Mouse (Mus musculus): ENCODE measurements around the gene Arhgef12. TPM values are rescaled to one million over a fixed set of nuclear protein-coding genes. Genes with fewer than 3 reads are reported as not detected.

Gene Arhgef12
- total and polyA plus RNA-seq, 3 experiments, result 11.8 to 33.5 (median 14.7) TPM

DNA sequence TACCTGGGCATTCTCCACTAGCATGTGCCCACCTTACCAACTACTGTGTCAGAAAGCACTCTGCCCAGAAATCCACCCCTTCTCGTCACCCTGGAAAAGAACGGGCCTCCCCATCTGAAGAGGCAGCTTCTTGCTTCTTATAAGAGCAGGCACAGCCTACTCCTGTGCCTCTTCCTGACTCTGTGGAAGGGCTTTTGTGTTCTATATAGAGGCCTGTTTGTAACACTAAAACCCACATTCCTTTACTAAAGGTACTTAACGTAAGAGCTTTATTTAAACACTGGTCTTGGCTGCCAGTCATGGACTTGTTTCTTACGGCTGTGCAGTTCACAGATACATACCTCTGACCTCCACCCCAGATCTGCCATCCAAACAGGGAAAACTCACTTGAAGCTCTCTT, 185.2 kb downstream of the Arhgef12 start:
- TF ChIP-seq UBTF (IDR thresholded peaks at IDR 0.05; ENCODE audit: borderline replicate concordance, insufficient read depth, low read depth, low read length) (no peak), ZKSCAN1 (IDR thresholded peaks at IDR 0.05; ENCODE audit: low read depth, low read length) (no peak), MYB (IDR thresholded peaks at IDR 0.05; ENCODE audit: low read depth, low read length) (no peak), ZMIZ1 (IDR thresholded peaks at IDR 0.05; ENCODE audit: low read depth, low read length) (no peak), POLR2AphosphoS5 (IDR thresholded peaks at IDR 0.05; ENCODE audit: borderline replicate concordance, low read depth, low read length) (no peak), MAFK (IDR thresholded peaks at IDR 0.05; ENCODE audit: borderline replicate concordance, low read depth, low read length) (no peak), POLR2A (IDR thresholded peaks at IDR 0.05; ENCODE audit: control insufficient read depth in 1 of 2, insufficient read depth in 1 of 2, low read depth in 1 of 2, low read length in 2 of 2, poor library complexity in 1 of 2) (no peak), SIN3A (IDR thresholded peaks at IDR 0.05; ENCODE audit: low read length) (no peak), POLR2AphosphoS2 (IDR thresholded peaks at IDR 0.05; ENCODE audit: low read length) (no peak), ETS1 (IDR thresholded peaks at IDR 0.05; ENCODE audit: low read depth, low read length) (no peak), JUND (IDR thresholded peaks at IDR 0.05; ENCODE audit: low read depth, low read length) (no peak), MXI1 (IDR thresholded peaks at IDR 0.05; ENCODE audit: low read depth, low read length) (no peak), E2F4 (IDR thresholded peaks at IDR 0.05; ENCODE audit: borderline replicate concordance, low read depth, low read length) (no peak), TCF12 (IDR thresholded peaks at IDR 0.05; ENCODE audit: low read depth, low read length) (no peak), NRF1 (IDR thresholded peaks at IDR 0.05; ENCODE audit: insufficient read depth, low read depth, low read length, poor library complexity, severe bottlenecking) (no peak), MYC (IDR thresholded peaks at IDR 0.05; ENCODE audit: low read depth, low read length) (no peak), SMC3 (IDR thresholded peaks at IDR 0.05; ENCODE audit: low read depth, low read length) (no peak), USF1 (IDR thresholded peaks at IDR 0.05; ENCODE audit: low read depth, low read length) (no peak), TAL1 (IDR thresholded peaks at IDR 0.05; ENCODE audit: low read length) (no peak), MEF2A (IDR thresholded peaks at IDR 0.05; ENCODE audit: extremely low read depth, insufficient replicate concordance, low read depth, low read length, poor library complexity, severe bottlenecking) (no peak)

DNA sequence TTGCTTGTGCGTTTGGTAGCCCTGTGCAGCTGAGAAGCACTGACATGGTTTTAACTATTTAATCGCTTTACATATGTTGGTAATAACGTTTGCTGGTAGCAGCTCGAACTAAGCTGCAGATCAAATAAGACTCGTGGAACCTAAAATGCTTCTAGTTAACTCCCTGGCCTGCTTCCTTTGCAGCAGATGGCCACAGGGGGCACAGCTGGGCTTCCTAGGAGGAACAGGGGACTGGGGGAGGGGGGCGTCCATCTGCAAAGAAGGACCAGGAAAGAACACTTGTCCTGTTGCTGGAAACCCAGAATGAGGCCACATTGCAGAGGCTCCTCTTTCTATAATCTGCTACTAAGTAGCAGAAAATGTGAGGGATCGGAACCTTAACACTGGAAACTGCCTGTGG, 186.8 kb downstream of the Arhgef12 start:
- no peak overlapping the region for H3K9ac ChIP-seq (ENCODE audit: control insufficient read depth, low read depth, low read length, poor library complexity, severe bottlenecking)
- no peak overlapping the region for H3K4me3 ChIP-seq (ENCODE audit: control insufficient read depth in 1 of 2, insufficient read depth in 1 of 2, low read depth in 2 of 2, low read length in 2 of 2)
- no peak for DNase-seq (ENCODE audit: low read depth, low spot score)
- no peaks in the 10 kb centered on the region for H3K36me3 ChIP-seq (ENCODE audit: control insufficient read depth in 1 of 2, insufficient read depth in 2 of 2, low read length in 2 of 2)
- no peak for TF ChIP-seq USF1 (IDR thresholded peaks at IDR 0.05; ENCODE audit: low read depth, low read length)
- no peak for TF ChIP-seq HCFC1 (IDR thresholded peaks at IDR 0.05; ENCODE audit: low read depth, low read length)
- TF ChIP-seq USF2 (IDR thresholded peaks at IDR 0.05; ENCODE audit: borderline replicate concordance in 1 of 2, insufficient read depth in 1 of 2, low read depth in 1 of 2, low read length in 2 of 2), result no peak
- no peak for TF ChIP-seq RCOR1 (IDR thresholded peaks at IDR 0.05; ENCODE audit: low read depth, low read length)
- TF ChIP-seq MYB (IDR thresholded peaks at IDR 0.05; ENCODE audit: low read depth, low read length), result no peak
- no peak for TF ChIP-seq KAT2A (conservative IDR thresholded peaks at IDR 0.05; ENCODE audit: low read depth, low read length)
- H3K4me1 ChIP-seq (ENCODE audit: control insufficient read depth in 1 of 2, insufficient read depth in 2 of 2, low read length in 2 of 2), result no peaks in the 10 kb centered on the region
- H3K27me3 ChIP-seq (ENCODE audit: control insufficient read depth in 1 of 2, insufficient read depth in 2 of 2, low read length in 2 of 2), result no peaks in the 10 kb centered on the region
- no peaks in the 10 kb centered on the region for H3K79me2 ChIP-seq (ENCODE audit: control insufficient read depth, insufficient read depth, low read length, poor library complexity)
- H3K9me3 ChIP-seq (replicated peaks; ENCODE audit: insufficient read depth, low read length), result no peaks in the 10 kb centered on the region
- H3K27ac ChIP-seq (ENCODE audit: control insufficient read depth, low read depth, low read length), result no peak overlapping the region

More for the DNA sequence above, 185.2 kb downstream of the Arhgef12 start:
- no peak for DNase-seq (ENCODE audit: low read depth, low spot score)
- no peaks in the 10 kb centered on the region for H3K36me3 ChIP-seq (ENCODE audit: control insufficient read depth in 1 of 2, insufficient read depth in 2 of 2, low read length in 2 of 2)
- H3K4me3 ChIP-seq (ENCODE audit: control insufficient read depth in 1 of 2, insufficient read depth in 1 of 2, low read depth in 2 of 2, low read length in 2 of 2), result no peak overlapping the region
- no peak overlapping the region for H3K27ac ChIP-seq (ENCODE audit: control insufficient read depth, low read depth, low read length)
- H3K4me1 ChIP-seq (ENCODE audit: control insufficient read depth in 1 of 2, insufficient read depth in 2 of 2, low read length in 2 of 2), result no peaks in the 10 kb centered on the region
- H3K27me3 ChIP-seq (ENCODE audit: control insufficient read depth in 1 of 2, insufficient read depth in 2 of 2, low read length in 2 of 2), result no peaks in the 10 kb centered on the region
- H3K9me3 ChIP-seq (replicated peaks; ENCODE audit: insufficient read depth, low read length), result no peaks in the 10 kb centered on the region
- H3K79me2 ChIP-seq (ENCODE audit: control insufficient read depth, insufficient read depth, low read length, poor library complexity), result no peaks in the 10 kb centered on the region
- no peak overlapping the region for H3K9ac ChIP-seq (ENCODE audit: control insufficient read depth, low read depth, low read length, poor library complexity, severe bottlenecking)

Data from MEL (cell line).